Mouse (Mus musculus) left cerebral cortex, postnatal 4 days (tissue): ENCODE data around the gene Hoxb4. TPM values are rescaled to one million over a fixed set of nuclear protein-coding genes. Genes with fewer than 3 reads are reported as not detected.

Experiments
- DNase-seq: peaks from one replicate; pipeline ENCODE4 v3.0.0-alpha.2; 2022
- intact Hi-C: fragments of 180-260 bp; cut with DNase I; formaldehyde crosslinking; loops from one replicate; pipeline ENCODE4 v1.15.1; 2025
- total RNA-seq, 2 experiments: library from RNA; stranded (reverse); gene quantifications; 2 replicates each; pipeline ENCODE4 v1.2.3; 2021

Gene Hoxb4
- total RNA-seq = not detected

DNA sequence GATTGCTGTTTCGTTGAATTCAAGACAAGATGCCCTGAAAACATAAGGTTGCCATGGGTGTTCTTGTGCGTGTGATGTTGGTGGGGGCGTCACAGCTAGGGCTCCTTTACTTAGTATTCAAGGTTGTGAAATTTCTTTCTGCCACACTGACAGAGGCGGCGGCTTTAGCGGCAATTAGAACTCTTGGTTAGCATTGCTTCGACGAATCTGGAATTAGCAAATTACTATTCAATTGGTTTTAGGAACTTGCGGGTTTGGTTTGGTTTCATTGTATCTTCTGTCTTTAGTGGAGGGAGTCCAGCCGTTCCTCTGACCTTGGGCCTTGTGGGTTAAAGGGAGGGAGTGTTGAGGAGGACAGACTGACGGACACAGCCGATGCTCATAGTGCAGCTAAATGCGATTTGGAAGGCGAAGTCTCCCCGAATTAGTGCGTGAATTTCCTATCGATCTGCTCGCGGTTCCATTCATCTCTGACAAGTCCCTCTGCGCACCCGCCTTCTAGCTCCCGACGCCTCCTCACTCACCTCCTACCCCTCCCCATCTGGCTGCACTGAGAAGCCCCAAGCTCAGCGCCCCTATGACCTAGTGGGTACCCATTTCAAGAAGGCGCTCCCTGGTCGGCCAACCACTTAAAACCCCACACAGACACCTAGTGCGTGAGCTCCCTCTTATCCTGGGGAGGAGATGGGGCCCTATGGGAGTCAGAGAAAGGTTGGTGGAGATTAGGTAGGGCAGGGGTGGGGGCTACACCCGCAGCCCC, at the start of gene Hoxb4:
Gene Hoxb4, plus strand, starts transcription at position 660 of the 760 bp plus-strand sequence.
- intact Hi-C loops = no loop called here

DNA sequence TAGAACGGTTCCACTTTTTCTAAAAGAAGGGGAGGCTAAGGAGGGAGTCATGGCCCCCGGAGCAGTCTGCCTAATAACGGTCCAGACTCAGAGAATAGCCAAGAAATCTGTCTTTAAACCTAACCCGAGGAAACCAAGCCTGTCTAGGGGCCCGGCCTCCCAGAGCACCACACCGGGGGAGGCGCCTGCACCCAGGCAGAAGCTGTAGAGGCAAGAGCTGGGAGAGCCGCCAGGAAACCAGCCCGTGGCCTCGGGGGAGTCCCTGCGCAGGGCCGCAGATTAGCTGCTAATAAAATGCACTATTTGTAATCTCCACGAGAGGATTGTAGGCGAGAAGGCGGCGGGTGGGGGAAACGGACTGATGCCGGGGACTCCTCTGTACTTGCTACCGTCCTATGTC, 48.2 kb upstream of the Hoxb4 start:
- no peak for DNase-seq
- intact Hi-C loops = no loop called here

More for the DNA sequence above, at the start of gene Hoxb4:
- no peak for DNase-seq

DNA sequence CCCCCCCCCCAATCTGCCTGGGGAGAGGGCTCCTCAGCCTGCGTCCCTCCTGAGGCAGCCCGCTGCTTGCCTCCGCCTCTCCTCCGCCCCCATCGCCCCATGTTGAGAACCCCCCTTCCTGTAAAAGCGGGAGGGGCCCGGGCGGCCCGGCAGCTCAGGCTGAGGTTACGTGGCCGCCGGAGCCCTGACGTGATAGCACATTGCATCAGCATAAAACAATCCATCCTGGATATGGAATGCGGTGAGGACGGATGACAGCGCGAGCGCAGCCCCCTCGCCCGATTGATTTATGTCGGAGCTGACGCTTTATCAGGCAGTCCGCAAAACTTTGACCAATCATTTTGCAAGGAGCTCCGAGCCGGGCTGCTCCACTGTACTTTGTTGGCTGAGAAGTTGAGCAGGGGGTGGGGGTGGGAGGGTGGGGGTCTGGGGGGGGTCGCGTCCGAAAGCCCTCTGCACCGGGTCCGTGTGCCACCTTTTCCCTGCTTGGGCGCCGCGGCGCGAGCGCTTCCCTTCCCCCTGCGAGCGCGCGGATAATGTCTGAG, 47.0 kb upstream of the Hoxb4 start, which contains the start of gene Hoxb9:
Gene Hoxb9, plus strand, starts transcription at position 462 of the 545 bp plus-strand sequence.
- intact Hi-C loops = no loop called here
- DNase-seq = no peak

DNA sequence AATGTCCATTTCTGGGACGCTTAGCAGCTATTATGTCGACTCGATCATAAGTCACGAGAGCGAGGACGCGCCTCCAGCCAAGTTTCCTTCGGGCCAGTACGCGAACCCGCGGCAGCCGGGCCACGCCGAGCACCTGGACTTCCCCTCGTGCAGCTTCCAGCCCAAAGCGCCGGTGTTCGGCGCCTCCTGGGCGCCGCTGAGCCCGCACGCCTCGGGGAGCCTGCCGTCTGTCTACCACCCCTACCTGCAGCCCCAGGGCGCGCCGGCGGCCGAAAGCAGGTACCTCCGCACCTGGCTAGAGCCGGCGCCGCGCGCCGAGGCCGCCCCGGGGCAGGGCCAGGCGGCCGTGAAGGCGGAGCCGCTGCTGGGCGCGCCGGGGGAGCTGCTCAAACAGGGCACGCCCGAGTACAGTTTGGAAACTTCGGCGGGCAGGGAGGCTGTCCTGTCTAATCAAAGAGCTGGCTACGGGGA, 46.5 kb upstream of the Hoxb4 start:
- DNase-seq = no peak
- intact Hi-C loops = no loop called here

DNA sequence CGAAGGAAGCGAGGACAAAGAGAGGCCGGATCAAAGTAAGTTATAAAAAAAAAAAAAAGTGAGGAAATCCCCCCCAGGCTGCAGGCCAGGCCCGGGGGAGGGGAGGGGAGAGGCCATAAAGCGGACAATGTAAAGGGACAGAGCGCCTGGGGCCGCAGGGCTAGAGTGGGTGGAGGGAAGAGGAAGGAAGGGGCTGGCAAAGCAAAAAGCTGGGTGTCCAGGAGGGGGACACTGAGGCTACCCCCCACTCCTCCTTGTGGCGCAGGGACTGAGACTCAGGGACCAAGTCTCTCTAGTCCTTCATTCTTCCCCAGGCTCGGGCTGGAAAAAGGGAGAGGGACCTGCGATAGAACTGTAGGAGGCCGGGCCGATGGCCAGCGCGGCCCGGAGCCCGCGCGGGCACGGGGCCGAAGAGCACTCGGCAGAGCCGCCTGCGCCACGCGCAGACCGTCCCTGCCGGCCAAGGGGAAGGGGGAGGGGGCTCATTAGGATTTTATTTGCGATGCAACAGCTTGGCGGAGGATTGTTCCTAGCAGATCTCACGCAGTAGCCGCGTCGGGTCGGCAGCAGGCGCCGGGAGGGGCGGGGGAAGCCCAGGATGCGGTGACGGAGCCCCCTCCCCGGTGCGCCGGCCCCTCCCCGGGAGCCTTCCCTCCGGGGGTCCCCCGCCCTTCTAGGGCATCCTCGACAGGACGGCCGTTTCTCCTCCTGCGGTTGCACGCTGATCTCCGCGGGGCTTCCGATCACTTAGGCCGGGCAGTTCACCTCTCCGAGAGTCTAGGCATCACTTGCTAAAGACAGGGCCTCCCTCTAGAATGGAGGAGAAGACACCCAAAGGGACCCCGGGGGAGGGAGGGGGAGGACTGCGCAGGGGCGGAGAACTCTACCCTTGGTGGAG, 45.8 kb upstream of the Hoxb4 start:
- DNase-seq = peak; percentile 44
- intact Hi-C loops = no loop called here

DNA sequence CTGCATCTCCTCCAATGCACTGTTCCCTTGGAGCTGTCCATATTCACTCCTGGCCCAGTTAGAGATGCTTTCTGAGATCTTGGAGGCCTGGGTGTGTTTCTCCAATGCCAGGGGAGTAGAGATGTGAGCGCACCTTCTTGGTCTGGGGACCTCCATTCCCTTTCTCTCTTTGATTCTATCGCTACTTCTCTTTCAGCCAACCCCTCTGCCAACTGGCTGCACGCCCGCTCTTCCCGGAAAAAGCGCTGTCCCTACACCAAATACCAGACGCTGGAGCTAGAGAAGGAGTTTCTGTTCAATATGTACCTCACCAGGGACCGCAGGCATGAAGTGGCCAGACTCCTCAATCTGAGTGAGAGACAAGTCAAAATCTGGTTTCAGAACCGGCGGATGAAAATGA, 43.6 kb upstream of the Hoxb4 start:
- intact Hi-C loops = no loop called here
- no peak for DNase-seq

DNA sequence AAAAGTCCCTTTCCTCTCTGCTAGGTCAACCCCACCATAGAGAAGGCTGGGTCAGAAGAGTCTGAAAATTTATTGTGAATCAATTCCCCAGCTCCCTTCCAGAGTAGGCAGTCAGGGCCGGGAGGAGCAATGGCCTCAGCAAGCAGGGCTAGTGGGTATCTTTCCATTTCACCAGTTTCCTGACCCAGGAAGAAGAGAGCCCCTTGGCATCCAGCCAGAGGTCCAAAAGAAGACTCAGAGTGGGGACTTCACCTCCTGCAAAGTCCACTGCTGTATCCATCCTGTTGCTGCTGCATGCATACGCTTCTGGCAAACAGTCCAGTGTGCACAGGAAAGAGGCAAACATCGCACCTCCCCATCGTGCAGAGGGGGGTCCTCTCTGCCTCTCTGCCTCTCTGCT, 42.2 kb upstream of the Hoxb4 start:
- intact Hi-C loops = no loop called here

DNA sequence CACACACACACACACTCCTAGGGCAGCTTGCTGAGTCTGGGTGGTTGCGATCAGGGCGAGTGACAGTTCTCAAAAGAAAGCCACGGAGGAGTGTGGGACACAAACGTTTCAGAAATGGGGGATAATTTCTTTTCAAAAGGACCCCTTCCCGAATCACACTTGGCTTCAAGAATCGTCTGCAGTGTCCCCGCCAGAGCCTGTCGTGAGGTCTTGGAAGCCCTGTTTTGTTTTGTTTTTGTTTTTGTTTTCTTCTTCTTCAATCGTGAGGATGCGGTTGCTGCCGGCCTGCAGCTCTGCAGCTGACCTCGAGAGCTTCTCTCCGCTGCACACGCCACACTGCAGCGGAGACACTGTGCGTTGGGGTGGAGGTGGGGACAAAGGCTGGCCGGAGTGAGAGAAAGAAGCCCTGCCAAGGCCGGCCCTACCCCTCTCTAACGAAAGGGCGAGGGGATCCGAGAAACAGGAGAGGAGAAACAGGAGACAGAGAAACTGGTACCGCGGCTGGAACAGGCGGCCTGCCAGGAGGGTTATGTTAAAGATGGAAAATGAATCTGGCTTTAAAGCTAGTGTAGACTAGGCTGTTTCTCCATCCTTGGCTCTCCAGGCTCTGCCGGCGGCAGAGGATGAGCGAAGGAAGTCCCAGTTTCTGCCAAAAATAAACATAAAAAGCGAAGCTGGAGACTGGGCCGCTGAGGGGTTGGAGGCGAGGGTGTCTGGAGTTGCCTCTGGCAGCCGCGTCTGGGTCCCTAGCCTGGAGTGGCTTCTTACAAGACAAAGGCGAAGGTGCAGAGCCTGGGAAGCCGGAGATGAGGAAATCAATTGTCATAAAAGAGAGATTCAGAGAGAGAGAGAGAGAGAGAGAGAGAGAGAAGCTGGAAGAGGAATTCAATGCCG, 40.7 kb upstream of the Hoxb4 start:
- intact Hi-C loops = loop anchor here (2.0 kb wide), 1 partner anchor 583 kb away; no protein-coding TSS in a partner anchor

More for the DNA sequence above, 42.2 kb upstream of the Hoxb4 start:
- no peak for DNase-seq

DNA sequence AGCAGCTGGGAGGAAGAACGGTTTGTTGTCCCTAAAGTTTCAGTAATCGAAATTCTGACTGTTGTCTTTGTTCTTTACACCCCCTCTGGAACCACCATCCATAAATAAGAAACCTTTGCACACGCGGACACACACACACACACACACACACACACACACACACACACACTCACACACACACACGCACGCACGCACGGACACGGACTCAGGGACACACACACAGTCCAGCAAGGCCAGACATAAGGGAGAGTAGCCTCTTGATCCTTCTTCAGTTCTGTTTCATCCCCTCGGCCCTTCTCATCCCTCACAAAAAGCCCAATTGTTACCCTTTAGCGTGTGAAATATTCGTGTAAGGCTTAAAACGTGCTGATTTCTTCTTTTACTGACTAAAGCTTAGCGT, 39.7 kb upstream of the Hoxb4 start:
- intact Hi-C loops = loop anchor here (2.0 kb wide), 1 partner anchor 582 kb away; no protein-coding TSS in a partner anchor
- no peak for DNase-seq

More for the DNA sequence above, 40.7 kb upstream of the Hoxb4 start:
- DNase-seq = no peak

DNA sequence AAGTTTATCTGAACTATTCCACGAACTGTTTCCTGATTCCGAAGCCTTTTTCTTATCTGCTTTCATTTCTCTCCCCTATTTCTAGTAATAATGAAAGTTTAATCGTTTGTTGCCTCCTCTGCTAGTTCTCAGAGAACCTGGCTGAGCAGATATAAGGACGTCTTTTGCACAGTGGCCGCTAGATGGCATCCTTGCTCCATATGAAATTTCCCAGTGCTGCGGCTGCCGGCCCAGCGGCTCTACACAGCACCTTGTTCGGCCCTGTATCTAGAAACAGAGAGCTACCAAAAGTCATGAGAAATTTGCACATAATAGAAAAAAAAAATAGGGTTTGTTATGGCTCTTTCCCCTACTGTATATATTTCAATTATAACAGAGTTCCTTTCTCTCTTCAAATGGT, 39.3 kb upstream of the Hoxb4 start:
- intact Hi-C loops = loop anchor here (2.0 kb wide), 1 partner anchor 582 kb away; no protein-coding TSS in a partner anchor
- peak; percentile 84 for DNase-seq

DNA sequence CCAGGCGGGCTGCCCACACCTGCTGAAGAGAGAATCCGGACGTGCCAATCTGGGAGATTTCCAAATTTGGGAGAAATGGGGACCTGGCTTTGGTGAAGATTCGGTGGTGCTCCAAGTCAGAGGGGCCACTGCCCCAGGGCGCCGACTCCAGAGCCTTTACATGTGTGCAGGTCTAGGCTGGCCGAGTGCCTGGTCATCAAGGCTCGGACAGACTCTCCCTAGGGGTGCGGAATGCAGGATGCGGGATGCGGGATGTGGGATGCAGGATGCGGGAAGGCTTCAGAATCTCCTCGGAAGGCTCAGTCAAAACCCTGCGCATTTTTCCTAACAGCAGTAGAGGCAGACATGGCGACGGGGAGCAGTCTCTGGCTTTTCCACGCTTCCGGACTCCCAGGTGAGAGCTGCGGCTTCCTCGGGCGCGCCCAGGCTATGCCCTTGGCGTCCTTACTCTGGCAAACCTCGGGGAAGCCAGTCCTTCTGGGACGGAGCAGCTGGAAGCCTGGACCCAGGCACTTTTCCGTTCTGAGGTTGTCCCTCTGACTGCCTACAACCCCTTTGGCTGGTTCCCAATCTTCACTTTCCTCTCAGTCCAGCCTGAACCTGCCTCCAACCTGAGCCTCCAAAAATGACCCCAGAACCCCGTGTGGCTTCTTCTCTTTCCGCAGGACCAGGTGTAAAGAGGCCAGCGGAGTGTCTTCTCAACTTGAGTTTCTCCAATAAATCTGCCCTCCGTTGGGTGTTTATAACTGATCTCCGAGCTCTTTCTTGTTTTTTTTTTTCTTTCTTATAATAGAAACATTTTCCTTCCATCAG, 38.4 kb upstream of the Hoxb4 start:
- intact Hi-C loops = loop anchor here (2.0 to 5.0 kb wide), 2 partner anchors 498 to 581 kb away; partner anchors contain the start of gene Snx11
- no peak for DNase-seq

DNA sequence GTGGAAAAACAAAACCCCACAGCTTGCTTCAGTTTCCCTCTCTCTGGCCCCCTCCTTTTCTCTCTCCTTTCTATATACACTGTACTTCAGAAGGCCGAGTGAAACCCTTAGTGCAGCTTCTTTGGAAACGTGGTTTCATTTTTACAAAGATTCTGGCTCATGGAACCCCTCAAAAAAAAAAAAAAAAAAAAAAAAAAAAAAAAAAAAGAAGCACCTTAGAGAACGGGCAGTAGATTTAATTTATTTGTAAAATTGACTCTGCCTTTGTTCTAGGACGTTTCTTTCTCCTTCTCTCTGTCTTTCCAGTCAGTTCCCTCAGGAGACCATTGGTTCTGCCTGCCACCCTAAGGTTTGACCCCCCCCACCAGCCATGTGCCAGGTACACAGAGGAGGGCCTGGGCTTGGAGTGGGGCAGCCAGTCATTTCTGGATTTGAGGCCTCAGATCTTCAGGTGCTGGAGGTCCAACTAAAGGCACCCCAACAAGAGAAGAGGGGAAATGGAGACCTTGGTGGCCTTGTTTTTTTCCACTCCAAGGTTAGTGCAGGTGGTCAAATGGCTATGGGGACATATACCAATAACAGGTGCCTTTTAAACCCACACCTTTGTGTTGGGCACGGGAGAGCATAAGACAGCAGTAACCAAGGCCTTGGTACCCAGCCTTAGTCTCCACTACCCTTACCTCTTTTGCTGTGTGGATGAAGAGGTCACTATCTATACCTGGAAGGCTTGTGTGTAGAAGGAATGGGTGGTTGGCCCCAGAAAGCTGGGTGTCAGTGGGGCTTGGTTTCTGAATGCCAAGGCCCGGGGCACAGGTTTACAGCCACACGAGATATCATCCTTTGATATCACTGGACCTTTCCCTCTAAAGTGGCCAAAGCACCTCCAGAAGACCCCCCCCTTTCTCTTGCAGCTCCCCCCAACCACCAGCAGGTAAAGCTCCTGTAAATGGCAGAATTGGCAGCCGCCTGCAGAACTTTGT, 37.4 kb upstream of the Hoxb4 start:
- no peak for DNase-seq
- intact Hi-C loops = loop anchor here (5.0 kb wide), 1 partner anchor 497 kb away; the partner anchor contains the start of gene Snx11

DNA sequence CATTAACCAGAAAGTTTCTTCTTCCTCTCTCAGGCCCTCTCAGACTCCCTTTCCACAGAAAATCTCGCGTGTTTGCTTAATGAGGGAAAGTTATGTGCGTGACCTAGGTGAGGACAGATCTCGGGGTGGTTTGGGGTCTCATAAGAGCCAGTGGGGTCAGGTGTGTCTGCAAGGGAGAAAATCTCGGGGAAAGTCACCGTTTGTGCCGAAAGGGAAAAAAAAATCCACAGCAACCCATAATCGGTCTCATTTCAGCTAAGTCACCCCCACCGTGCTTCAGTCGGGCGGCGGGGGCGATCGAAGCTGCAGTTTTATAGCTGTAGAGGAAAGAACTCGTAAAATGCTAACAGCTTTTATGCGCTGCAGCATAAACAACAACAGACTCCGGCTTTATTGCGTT, 36.7 kb upstream of the Hoxb4 start:
- intact Hi-C loops = loop anchor here (5.0 kb wide), 1 partner anchor 496 kb away; the partner anchor contains the start of gene Snx11
- DNase-seq = no peak

DNA sequence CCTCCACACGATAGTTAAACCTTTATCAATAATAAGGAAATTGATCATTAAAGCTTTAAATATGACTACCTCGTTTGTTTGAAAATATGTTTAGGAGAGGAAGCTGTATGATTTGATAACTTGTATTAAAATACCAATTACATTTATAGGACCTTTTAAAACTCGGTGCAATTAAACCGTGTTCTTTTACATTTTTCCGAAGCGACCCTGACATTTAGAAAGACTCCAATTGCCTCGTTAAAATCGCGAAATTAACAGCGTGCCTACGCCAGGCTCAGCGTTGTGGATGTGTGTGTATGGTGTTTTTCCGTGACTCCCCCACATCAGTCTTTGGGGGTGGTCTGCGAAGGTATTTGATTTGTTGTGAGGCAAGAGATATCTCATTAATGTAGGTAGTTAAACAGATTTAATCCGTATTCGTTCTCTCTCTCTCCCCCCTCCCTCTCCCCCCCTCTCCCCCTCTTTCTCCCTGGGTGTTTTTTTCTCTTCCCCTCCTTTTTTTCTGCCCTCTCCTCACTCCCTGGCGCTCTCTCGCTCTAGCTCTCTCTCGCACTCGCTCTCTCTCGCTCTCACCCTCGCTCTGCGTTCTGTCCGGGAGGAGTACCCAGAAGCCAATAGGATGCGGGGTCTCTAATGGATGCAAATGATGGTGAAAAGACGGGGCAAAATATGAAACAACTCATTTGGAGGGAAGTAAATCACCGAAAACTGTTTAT, 36.1 kb upstream of the Hoxb4 start, which contains the start of gene Hoxb8:
Gene Hoxb8, plus strand, starts transcription at position 51 of the 716 bp plus-strand sequence.
- intact Hi-C loops = loop anchor here (5.0 kb wide), 1 partner anchor 495 kb away; the partner anchor contains the start of gene Snx11
- no peak for DNase-seq

DNA sequence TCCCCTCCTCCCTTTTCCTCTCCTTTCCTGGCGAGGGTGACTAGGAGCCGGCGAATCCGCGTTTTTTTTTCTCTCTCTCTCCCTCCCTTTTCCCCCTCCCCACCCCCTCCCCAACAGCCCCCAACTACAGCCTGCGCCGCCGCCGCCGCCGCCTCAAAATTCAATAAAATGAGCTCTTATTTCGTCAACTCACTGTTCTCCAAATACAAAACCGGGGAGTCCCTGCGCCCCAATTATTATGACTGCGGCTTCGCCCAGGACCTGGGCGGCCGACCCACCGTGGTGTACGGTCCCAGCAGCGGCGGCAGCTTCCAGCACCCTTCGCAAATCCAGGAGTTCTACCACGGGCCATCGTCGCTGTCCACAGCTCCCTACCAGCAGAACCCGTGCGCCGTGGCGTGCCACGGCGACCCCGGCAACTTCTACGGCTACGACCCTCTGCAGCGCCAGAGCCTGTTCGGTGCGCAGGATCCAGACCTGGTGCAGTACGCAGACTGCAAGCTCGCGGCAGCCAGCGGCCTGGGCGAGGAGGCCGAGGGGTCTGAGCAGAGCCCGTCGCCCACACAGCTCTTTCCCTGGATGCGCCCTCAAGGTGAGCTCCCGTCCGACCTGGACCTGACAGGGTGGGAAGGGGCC, 35.2 kb upstream of the Hoxb4 start:
- no peak for DNase-seq
- intact Hi-C loops = loop anchor here (5.0 kb wide), 1 partner anchor 494 kb away; the partner anchor contains the start of gene Snx11

DNA sequence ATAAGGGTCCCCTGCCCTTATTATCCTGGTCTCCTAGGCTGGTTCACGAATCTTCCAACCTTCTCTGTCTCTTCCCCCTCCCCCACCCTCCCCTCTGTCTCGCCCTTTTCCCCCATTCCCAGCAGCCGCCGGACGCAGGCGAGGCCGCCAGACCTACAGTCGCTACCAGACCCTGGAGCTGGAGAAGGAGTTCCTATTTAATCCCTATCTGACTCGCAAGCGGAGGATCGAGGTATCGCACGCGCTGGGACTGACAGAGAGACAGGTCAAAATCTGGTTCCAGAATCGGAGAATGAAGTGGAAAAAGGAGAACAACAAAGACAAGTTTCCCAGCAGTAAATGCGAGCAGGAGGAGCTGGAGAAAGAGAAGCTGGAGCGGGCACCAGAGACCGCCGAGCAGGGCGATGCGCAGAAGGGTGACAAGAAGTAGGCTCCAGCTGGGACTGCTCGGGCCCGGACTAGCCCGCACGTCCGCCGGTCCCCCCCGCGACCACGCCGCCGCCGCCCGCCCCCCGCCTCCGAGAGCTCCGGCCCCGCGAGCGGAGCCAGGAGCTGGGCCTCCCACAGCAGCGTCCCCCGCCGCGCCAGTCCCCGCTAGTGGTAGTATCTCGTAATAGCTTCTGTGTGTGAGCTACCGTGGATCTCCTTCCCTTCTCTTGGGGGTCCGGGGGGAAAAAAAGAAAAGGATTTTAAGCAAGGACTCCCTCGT, 33.9 kb upstream of the Hoxb4 start:
- intact Hi-C loops = loop anchor here (5.0 kb wide), 1 partner anchor 493 kb away; the partner anchor contains the start of gene Snx11
- no peak for DNase-seq
